Mouse (Mus musculus) monocyte, adult 2 months (primary cell): ENCODE results near the gene Cnep1r1.

Experiments
- DNase-seq, 2 experiments: peaks; one replicate each; pipeline ENCODE4 v3.0.0; 2022; ENCODE audit warnings: low spot score in 2 of 2, low read depth in 1 of 2

Cnep1r1 gene

DNA sequence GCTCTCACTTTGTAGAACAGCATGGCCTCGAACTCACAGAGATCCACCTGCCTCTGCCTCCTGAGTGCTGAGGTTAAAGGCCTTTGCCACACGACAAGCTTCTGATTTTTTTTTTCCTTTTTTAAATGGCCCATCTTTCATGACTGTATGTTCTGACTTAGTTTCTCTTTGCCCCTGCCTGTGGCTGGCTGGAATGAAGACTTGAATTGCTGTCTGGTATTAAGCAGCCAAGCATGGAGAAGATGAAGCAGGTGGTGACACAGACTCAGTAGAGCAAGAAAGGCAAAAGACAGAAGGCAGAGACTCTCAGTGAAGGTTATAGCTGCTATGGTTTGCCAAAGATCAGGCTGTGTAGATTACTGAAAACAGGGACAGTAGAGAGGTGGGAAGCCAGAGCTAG, 64.6 kb downstream of the Cnep1r1 start:
- DNase-seq = no peak
